Mouse (Mus musculus) small intestine, adult 2 months (tissue): ENCODE measurements around the gene 4930474N05Rik. TPM values are rescaled to one million over a fixed set of nuclear protein-coding genes. Genes with fewer than 3 reads are reported as not detected.

ENCODE experiments used
- H3K27ac ChIP-seq: fragments of 200-500 bp; 2 replicates; pipeline ENCODE4 v1.5.1; 2012; ENCODE audit warnings: low read depth, low read length, control low read depth, inconsistent platforms; ENCODE audit not compliant: insufficient read depth
- H3K27me3 ChIP-seq: fragments of 200-500 bp; 2 replicates; pipeline ENCODE4 v1.6.1; 2012; ENCODE audit warnings: mild to moderate bottlenecking, moderate library complexity, low read length, inconsistent platforms; ENCODE audit not compliant: control insufficient read depth, insufficient read depth
- H3K36me3 ChIP-seq: fragments of 200-500 bp; 2 replicates; pipeline ENCODE4 v1.6.1; 2012; ENCODE audit warnings: mild to moderate bottlenecking, low read length, control low read depth, inconsistent platforms; ENCODE audit not compliant: control insufficient read depth, insufficient read depth
- H3K4me1 ChIP-seq: fragments of 200-500 bp; 2 replicates; pipeline ENCODE4 v1.6.1; 2012; ENCODE audit warnings: low read length, inconsistent platforms, mixed read lengths; ENCODE audit not compliant: control insufficient read depth, insufficient read depth, insufficient read length
- H3K4me3 ChIP-seq: fragments of 200-500 bp; 2 replicates; pipeline ENCODE4 v1.5.1; 2012; ENCODE audit warnings: low read depth, mild to moderate bottlenecking, control low read depth, inconsistent platforms, low read length, moderate library complexity
- CTCF ChIP-seq: fragments of 200-500 bp; IDR thresholded peaks from 2 replicates; pipeline ENCODE4 v1.5.1; 2012; ENCODE audit warnings: low read depth, mild to moderate bottlenecking, control low read depth, inconsistent platforms, low read length, moderate library complexity, mixed read lengths; ENCODE audit not compliant: insufficient replicate concordance, insufficient read length; ENCODE audit errors: extremely low read depth
- POLR2A ChIP-seq: fragments of 200-500 bp; IDR thresholded peaks from 2 replicates; pipeline ENCODE4 v1.6.1; 2012; ENCODE audit warnings: low read depth, mild to moderate bottlenecking, control low read depth, inconsistent platforms, low read length, moderate library complexity
- WGBS: fragments of 180-500 bp; shearing (Covaris S2); methylation state at CpG from one replicate; pipeline ENCODE4 v1.1.7; 2018; 5-methylcytosine and 5-hydroxymethylcytosine counted together
- polyA plus RNA-seq: library from polyadenylated mRNA; depleted of rRNA; stranded (reverse); fragments of >200 nt; gene quantifications from 2 replicates; pipeline ENCODE4 v1.2.3, GENCODE M21; 2012; rRNA removed

4930474N05Rik gene
- not detected in 2 replicates for polyA plus RNA-seq

DNA sequence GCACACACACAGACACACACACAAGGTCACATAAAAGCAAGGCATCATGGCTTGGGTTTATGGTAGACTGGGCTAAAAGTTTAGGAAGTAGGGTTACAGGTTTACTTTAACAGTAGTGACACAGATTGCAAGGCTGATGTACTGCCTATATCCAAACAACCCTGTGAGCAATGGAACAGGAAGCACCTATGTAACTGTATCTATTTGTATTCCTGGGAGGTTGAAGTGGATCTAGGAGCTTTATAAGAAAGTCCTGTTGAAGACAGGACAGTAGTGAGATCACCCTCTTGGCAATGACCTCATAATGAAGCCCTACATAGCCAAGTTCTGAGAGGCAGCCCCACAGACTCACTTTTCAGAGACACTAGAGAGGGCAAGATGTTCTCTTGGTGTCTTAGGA, at the start of gene 4930474N05Rik:
Gene 4930474N05Rik (plus strand): TSS at position 301 of the 400 bp plus-strand sequence.
- no peak for TF ChIP-seq POLR2A
- no peak for TF ChIP-seq CTCF
- no peaks in the 10 kb centered on the region for H3K4me1 ChIP-seq
- no peak within 1 kb of the TSS for H3K27ac ChIP-seq
- H3K36me3 ChIP-seq, result no peaks in the 10 kb centered on the region
- H3K4me3 ChIP-seq, result no peak within 1 kb of the TSS
- H3K27me3 ChIP-seq, result no peaks in the 10 kb centered on the region

DNA sequence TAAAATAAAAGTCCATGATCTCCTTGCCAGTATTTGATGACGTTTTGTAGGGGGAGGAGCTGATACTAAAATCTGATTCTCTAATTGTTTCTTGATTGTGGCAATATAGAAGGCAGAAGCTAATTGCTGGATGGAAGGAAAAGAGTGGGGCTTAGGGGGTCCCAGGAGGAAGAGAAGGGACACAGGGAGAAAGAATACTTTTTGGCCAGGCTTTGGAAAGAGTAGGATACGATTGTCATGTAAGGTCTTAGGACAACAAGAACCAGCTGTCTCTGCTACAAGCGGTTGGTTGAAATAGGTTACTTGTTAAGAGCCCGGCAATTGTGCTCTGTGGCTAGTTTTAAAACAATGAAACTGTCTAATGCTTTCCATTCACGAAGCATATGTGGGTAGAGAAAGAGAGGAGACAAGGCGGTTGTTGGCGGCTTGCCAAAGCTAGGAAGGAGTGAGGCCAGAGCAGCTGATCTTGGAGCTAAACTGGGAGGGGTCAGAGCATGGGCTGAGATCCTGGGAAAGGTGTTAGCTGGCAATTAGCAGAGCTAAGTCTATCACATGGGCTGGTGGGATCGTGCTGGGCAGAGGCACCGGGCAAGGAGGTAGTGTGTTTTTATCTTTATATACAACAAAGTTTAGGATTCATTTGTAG, 45.8 kb upstream of the 4930474N05Rik start:
- H3K27ac ChIP-seq, result no peak overlapping the region
- H3K36me3 ChIP-seq, result no peaks in the 10 kb centered on the region
- no peak overlapping the region for H3K4me3 ChIP-seq
- TF ChIP-seq CTCF (no peak), POLR2A (no peak)
- no peaks in the 10 kb centered on the region for H3K4me1 ChIP-seq
- WGBS, result 33% methylated on average over 9 of the region's 9 CpGs
- no peaks in the 10 kb centered on the region for H3K27me3 ChIP-seq

DNA sequence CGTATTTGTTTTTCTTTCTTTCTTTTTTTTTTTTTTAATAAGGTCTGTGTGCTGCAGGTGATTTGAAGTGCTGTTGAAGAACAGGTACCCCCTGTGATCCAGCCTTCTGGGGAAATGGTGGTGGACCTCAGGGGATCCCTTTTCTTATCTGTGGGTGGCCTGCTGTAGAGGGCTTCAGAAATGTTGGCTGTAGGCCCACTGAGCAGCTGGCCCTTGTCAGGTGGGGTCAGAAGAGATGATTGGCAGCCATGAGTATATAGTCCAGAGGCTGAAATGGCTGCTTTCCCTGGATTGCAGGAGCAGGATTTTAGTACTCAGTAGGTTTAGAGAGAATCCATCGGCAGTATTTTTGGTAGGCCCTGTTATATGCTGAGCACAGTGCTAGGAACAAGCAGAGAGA, 41.4 kb upstream of the 4930474N05Rik start:
- Histone ChIP-seq H3K27ac (no peak overlapping the region), H3K36me3 (no peaks in the 10 kb centered on the region), H3K27me3 (no peaks in the 10 kb centered on the region), H3K4me1 (no peaks in the 10 kb centered on the region), H3K4me3 (no peak overlapping the region)
- TF ChIP-seq CTCF (no peak), POLR2A (no peak)
- WGBS, result 70% methylated on average over 2 of the region's 2 CpGs

DNA sequence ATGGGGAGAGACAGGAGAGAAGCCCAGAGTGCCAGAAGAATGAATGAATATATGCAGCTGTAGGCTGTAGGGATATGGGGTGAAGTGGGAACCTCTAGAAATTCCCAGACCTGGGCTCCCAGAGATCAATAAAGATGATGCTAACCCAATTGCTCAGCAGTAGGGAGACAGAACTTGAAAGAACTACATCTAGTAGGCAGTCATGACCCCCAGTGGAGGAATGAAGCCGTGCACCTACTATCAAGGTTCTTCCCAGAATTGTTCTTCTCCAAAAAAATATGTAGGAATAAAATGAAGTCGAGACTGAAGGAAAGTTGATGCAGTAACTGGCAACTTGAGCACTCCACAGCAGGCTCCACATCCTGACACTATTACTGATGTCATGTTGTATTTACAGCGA, 3.8 kb downstream of the 4930474N05Rik start:
- Histone ChIP-seq H3K4me1 (no peaks in the 10 kb centered on the region), H3K36me3 (no peaks in the 10 kb centered on the region), H3K27me3 (no peaks in the 10 kb centered on the region), H3K27ac (no peak overlapping the region), H3K4me3 (no peak overlapping the region)
- 72% methylated on average over 3 of the region's 3 CpGs for WGBS
- TF ChIP-seq POLR2A, result no peak
- no peak for TF ChIP-seq CTCF

DNA sequence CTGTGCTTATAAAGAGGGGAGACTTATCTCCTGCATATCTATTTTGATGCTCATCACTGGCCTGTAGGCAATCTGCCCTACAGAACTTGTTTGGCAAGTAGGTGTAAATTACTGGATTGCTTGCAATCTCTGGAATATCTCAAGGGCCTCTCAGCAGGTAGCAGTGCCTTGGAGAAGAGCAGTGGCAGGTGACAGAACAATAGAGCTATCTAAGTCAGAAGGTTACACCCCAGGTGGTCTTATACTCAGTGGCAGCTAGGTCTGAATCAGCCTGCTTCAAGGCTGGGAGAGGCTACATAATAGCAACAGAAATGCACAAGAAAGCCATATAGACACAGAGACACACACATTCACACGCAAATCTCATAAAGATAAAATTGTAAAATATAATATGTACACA, 4.9 kb downstream of the 4930474N05Rik start:
- WGBS, result 53% methylated on average over 1 of the region's 1 CpGs
- no peak overlapping the region for H3K27ac ChIP-seq
- no peaks in the 10 kb centered on the region for H3K4me1 ChIP-seq
- H3K27me3 ChIP-seq, result no peaks in the 10 kb centered on the region
- H3K4me3 ChIP-seq, result no peak overlapping the region
- TF ChIP-seq CTCF (no peak), POLR2A (no peak)
- no peaks in the 10 kb centered on the region for H3K36me3 ChIP-seq

DNA sequence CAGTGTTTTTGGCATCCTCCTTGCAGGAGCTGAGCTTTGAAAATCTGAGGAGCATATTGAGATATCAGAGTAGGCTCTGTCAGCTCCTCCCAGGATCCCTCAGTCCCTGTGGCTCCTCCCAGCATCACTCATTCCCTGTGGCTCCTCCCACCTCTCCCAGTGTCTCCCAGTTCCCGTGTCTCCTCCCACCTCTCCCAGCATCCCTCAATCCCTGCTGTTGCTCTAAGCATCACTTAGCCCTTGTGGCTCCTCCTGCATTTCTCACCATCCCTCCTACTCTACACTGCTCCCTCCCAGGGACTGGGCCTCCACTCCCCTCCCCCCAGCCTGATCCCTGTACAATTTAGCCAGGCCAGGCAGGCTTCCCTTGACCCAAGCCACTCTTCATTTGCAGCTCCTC, 6.0 kb downstream of the 4930474N05Rik start:
- Histone ChIP-seq H3K36me3 (no peaks in the 10 kb centered on the region), H3K27me3 (no peaks in the 10 kb centered on the region), H3K4me1 (no peaks in the 10 kb centered on the region), H3K4me3 (no peak overlapping the region), H3K27ac (no peak overlapping the region)
- WGBS, result 30% methylated on average over 1 of the region's 1 CpGs
- TF ChIP-seq POLR2A (no peak), CTCF (no peak)

DNA sequence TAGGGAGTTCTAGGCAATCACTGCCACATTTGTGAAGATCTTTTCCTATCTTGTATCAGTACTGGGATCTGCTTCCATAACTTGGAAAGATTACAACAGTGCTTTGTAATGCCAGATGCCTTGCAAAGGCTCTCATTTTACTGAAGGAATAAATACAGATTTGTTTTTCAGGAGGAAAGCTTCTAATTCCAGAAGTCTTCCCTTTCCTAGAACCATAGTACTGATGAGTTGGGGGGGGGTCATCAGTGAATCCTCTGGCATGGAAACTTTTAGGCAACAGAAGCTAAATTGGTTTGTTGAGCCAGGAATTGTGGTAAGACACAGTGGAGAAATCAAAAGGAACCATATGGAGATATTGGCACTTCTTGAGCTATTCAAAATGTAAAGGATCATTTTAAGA, 19.8 kb downstream of the 4930474N05Rik start:
- no peak for TF ChIP-seq POLR2A
- no peak for TF ChIP-seq CTCF
- Histone ChIP-seq H3K36me3 (no peaks in the 10 kb centered on the region), H3K4me3 (no peak overlapping the region), H3K27ac (no peak overlapping the region), H3K4me1 (no peaks in the 10 kb centered on the region), H3K27me3 (no peaks in the 10 kb centered on the region)
